Mouse (Mus musculus): ENCODE data around the gene Pycr2. TPM values are rescaled to one million over a fixed set of nuclear protein-coding genes. Genes with fewer than 3 reads are reported as not detected.
"Not testable (repeated sequence)": the region's sequence is repeated elsewhere in the genome, so short reads cannot be mapped to it uniquely, and the experiment has no call there.

Gene Pycr2
- total RNA-seq, 2 experiments from 2014 or later, result 42.9 to 44.9 TPM

DNA sequence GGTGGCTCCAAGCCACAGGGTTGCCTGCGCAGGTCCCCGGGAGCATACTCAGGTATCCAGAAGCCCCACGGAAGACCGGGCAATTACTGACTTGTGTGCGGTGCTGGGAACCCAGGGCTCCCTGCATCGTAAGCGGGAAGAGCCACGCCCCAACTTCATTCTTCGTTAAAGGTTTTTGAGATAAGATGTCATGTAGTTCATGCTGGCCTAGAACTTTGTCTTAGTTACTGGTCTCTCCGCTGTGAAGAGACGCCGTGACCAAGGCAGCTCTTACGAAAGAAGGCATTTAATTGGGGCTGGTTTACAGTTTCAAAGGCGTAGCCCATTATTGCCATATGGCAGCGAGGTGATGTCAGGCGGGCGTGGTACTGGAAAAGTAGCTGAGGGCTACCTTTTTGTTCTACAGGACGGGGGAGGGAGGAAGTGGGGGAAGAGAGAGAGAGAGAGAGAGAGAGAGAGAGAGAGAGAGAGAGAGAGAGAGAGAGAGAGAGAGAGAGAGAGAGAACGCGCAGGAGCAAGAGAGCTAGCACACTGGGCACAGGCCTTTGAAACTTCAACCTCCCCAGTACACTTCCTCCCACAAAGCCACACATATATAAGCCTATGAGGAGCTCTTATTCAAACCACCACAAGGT lies 7.7 kb downstream of the Pycr2 start:
- H3K4me3 ChIP-seq, result no peak overlapping the region
- H3K27ac ChIP-seq, result no peak overlapping the region
- no peak for DNase-seq (ENCODE audit: low spot score in 2 of 2)
- no peak for TF ChIP-seq CTCF (conservative IDR thresholded peaks at IDR 0.05)

DNA sequence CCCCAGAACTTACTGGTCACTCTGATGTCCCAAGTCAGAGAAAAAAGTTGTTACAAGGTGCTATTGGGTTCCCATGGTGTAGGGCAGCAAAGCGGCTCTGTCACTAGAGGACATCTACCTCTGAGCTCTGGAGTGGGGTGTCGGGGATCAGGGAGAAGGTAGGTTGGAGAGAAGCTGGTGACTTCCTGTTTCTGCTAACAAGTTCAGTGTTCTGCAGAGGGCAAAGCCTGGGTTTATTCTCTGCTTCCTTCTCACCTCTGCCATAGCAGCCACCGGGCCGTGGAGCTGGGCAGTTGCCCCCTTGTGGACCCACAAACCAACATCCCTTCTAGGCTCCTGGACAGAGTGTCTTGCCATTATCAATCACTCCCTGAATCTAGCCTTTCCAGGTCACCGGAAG lies 8.7 kb downstream of the Pycr2 start:
- H3K27ac ChIP-seq, result no peak overlapping the region
- DNase-seq (ENCODE audit: low spot score in 2 of 2), result no peak
- no peak for TF ChIP-seq CTCF (conservative IDR thresholded peaks at IDR 0.05)
- no peak overlapping the region for H3K4me3 ChIP-seq

DNA sequence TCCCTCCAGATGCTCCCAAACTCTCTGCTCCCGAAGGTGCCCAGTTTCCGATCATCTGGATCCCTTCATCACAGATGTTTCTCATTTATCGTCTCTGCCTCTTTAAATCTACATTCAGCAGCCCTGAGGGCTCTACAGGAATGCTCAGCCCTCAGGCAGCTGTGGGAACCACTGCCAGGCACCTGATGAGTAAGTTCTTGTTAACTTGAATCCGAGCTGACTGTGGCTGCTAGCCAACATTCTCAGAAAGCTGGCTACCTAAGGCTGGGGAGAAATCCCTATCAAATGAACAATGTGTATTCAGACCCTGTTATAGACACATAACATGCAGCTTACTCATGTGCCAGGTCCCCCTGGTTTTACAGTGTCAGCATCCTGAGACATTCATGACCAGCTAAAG lies 9.7 kb downstream of the Pycr2 start:
- TF ChIP-seq CTCF (conservative IDR thresholded peaks at IDR 0.05), result no peak
- H3K4me3 ChIP-seq, result no peak overlapping the region
- DNase-seq (ENCODE audit: low spot score in 2 of 2), result no peak
- no peak overlapping the region for H3K27ac ChIP-seq

DNA sequence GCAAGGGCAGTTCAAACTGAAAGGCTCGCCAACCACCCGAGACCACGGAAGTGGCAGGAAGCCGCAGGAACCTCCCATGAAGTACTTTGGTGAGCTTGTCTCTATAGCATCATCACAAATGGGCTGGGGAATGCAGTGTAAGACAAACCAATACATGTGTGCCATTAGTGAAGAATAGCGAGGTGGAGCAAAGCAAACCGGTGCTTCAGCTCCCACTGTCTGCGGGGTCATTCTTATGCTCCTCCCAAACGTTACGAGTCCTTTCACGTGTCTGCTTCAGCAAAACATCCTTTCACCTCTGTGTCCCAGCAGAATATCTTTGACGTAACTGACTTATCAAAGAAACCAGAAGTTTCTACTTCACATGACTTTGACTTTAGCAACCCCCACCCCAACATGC lies 12.3 kb downstream of the Pycr2 start:
- no peak for DNase-seq (ENCODE audit: low spot score in 2 of 2)
- no peak overlapping the region for H3K27ac ChIP-seq
- no peak for TF ChIP-seq CTCF (conservative IDR thresholded peaks at IDR 0.05)
- H3K4me3 ChIP-seq, result no peak overlapping the region

DNA sequence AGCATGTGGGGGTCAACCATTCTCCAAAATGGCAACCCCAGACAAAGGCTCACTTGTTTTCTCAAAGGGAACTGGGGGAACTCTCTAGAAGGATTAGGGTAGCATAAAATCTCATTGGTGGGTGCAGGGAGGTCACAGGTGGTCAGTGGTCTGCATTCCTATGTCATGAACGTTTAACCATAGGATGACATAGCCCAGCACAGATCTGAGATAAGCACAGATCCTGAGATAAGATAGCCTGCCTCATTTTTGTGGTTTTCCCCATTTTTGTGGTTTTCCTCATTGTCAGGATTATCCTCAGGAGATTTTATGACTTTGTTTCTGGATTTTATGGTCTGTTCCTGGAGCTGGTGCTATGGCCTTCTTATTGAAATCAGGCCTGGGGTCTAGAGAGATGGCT lies 13.0 kb downstream of the Pycr2 start:
- H3K27ac ChIP-seq, result no peak overlapping the region
- no peak overlapping the region for H3K4me3 ChIP-seq
- DNase-seq (ENCODE audit: low spot score in 2 of 2), result no peak
- TF ChIP-seq CTCF (conservative IDR thresholded peaks at IDR 0.05), result no peak

DNA sequence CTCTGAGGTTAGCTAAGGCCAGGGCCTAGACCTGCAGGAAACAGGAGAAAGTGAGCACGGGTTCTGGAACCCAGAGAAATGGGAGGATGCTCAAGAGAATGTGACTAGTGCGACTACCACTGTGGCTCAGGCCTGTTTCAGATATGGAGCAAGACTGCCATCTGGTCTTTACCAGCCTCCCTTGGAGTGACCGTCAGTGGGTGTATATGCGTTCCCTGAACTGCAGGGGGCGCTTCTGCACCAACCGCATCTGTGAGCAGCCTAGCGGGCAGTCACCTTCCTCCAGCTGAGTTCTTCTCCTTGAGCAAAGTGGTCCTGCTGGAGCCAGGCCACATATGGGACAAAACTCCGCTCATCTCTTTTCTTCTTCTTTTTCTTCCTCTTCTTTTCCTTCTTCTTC lies 15.6 kb downstream of the Pycr2 start:
- no peak for DNase-seq (ENCODE audit: low spot score in 2 of 2)
- no peak overlapping the region for H3K4me3 ChIP-seq
- TF ChIP-seq CTCF (conservative IDR thresholded peaks at IDR 0.05), result peak; percentile 69
- no peak overlapping the region for H3K27ac ChIP-seq

DNA sequence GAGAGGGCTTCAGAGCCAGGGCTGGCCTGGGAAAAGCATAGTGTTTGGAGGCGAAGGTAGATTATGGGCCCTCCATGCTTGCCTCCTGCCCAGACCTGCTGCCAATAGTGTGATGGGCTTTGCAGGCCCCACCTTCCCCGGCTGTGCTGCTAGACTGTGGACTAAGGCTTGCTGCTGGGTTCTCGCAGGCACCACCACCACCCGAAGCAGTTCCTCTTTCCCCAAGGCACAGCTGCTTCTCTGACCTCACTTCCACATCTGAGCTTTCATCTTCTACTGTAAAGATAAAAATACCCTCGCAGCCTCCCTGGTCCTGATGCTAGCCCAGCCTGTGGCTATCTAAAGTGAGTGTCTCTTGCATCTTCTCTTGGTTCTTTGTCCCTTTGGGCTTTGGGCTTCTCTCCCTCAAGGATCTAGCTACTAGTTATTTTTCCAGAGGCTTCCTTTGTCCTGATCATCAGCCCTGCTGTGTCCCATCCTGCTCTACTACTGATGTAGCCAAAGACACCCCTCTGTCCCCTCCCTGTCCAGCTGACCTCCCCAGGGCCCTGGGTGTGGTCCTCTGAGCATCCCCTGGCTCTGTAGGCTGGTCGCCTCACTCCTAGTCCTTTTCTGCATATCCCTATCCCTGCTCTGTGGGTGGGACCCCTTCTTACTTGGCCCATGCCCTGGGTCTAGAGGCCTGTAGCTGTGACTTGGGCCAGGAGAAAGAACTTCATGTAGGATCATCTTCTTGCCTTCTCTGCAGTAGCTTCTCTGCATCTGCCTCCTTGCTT lies 18.4 kb downstream of the Pycr2 start:
- H3K4me3 ChIP-seq, result no peak overlapping the region
- no peak overlapping the region for H3K27ac ChIP-seq
- DNase-seq (ENCODE audit: low spot score in 2 of 2), result no peak
- no peak for TF ChIP-seq CTCF (conservative IDR thresholded peaks at IDR 0.05)

DNA sequence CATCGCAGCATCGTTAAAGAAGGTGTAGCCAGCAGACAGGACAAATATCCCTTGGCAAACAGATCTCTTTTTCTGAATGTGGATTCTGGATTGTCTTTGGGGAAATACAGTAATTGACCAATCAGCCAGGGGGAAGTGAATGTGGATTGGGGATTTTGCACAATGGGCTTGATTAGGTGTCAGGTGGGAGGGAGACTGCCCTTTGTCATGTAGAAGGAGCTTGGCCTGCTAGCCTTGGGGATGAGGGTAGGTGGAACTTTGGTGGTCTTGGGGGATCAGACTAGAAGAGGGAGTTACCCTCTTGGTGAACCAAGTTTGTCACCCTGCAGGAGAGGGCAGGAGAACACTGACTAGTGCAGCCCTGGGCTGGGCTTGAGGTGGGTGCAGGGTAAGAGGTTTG lies 20.6 kb downstream of the Pycr2 start:
- TF ChIP-seq CTCF (conservative IDR thresholded peaks at IDR 0.05), result no peak
- Histone ChIP-seq H3K27ac (no peak overlapping the region), H3K4me3 (no peak overlapping the region)
- DNase-seq (ENCODE audit: low spot score in 2 of 2), result no peak

DNA sequence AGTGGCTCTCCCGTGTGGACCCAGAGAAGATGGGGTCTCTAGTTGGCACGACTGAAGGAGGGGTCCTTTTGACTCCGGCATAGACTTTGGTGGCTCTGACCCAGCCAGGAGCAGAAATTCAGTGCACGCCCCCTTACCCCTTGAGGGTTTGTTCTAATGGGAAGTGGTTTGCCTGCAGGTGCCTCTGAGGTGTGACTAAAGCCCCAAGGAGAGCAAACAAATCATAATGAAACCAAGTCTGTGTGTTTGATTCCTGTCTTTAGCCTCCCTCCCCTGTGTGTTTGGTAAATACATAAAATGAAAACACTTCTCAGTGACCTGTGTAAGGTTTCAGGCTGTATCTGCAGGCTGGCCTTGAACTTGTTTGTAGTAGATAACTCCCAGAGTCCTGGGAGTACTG lies 22.2 kb downstream of the Pycr2 start:
- Histone ChIP-seq H3K27ac (no peak overlapping the region), H3K4me3 (no peak overlapping the region)
- no peak for DNase-seq (ENCODE audit: low spot score in 2 of 2)
- no peak for TF ChIP-seq CTCF (conservative IDR thresholded peaks at IDR 0.05)

DNA sequence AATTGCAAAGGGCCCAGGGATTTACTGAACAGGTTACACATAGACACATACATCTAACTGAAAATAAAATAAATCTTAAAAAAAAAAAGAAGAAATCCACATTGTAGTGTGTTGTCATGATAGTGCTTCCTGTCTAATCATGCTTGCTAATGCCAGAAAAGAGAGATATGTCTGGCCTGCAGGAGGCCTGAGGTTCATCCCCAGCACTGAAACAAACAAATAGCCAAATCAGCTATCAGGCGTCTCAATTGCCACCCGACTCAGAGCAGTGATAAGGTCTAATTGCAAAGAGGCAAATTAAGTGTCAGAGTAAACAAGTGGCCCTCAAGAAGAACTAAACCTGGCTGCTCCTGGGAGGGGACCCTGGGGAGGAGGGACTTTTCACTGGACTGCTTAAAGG lies 25.5 kb downstream of the Pycr2 start:
- no peak overlapping the region for H3K27ac ChIP-seq
- no peak for DNase-seq (ENCODE audit: low spot score in 2 of 2)
- no peak for TF ChIP-seq CTCF (conservative IDR thresholded peaks at IDR 0.05)
- no peak overlapping the region for H3K4me3 ChIP-seq

DNA sequence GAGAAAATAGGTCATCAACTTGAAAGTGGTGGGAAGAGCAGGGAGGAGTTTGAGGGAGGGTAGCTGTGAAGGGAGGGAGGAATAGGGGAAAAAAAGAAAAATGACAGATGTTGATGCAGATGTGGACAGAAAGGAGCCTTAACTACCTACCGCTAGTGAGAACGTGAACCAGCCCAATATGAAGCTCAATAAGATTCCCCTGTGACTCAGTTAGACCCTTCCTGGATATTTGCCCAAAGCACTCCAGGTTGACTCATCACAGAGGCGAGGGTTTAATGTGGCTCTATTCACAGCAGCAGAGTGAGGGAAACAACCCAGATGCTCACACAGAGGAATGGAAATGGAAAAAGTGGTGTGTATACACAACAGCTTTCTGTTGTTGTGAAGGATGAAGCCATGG lies 27.0 kb downstream of the Pycr2 start:
- Histone ChIP-seq H3K4me3 (no peak overlapping the region), H3K27ac (no peak overlapping the region)
- TF ChIP-seq CTCF (conservative IDR thresholded peaks at IDR 0.05), result no peak
- no peak for DNase-seq (ENCODE audit: low spot score in 2 of 2)

DNA sequence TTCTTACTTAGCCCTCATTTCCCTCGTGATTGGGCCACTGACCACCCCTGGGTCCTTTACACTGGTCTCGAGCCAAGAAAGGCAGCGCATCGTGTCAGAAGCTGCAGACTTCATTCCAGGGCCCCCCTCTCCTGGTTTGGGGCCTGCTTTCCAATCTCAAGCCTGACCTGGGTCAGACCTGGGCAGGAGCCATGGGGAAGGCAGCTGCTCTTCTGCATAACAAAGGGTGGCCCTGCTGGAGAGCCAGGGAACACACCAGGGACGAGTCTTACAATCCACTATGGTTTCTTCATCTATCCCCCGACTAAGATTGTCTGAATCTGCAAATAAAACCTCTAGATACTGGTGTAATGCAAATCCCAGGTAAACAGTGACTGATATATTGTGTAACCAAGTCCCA lies 29.6 kb downstream of the Pycr2 start:
- DNase-seq (ENCODE audit: low spot score in 2 of 2), result no peak
- Histone ChIP-seq H3K4me3 (no peak overlapping the region), H3K27ac (peak overlapping the region; percentile 50; the same call in 1 of the 2 replicates)
- peak; percentile 42 for TF ChIP-seq CTCF (conservative IDR thresholded peaks at IDR 0.05)

DNA sequence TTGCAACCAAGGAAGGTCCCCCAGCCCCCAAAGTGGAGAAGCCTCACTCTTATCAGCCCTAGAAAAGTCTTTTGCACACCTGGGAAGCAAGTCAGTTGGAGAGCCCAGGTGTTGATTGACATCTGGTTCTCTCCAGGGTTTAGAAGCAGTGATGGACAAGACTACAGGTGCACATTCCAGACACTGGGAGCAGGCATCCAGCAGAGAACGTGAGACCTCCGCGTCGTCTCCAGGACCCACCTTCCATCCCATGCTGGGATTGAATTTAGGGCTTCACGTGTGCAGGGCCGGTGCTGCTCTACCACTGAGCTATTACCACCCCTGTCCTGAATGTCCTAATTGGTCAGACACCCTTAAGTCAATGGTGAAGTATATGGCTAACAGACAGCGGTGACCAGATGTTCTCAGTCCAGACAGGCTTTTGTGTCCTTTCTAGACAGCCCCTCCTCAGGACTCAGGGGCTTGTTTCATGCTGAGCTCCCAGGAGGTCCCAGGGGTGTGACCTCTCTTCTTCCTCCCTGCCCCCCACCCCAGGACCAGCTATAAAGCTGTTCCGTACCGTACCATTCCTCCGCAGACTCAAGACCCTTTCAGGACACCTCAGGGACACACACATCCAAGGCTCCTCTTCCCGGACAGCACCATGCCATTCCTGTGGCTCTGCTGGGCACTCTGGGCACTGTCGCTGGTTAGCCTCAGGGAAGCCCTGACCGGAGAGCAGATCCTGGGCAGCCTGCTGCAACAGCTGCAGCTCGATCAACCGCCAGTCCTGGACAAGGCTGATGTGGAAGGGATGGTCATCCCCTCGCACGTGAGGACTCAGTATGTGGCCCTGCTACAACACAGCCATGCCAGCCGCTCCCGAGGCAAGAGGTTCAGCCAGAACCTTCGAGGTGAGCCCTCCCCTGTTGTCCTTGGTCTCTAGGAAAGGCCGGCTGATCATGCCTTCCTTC lies 30.6 kb downstream of the Pycr2 start, which contains the start of gene Lefty1:
Gene Lefty1, plus strand, starts transcription at position 556 of the 953 bp plus-strand sequence.
- peak within 1 kb of the TSS; percentile 51; the same call in 1 of the 2 replicates for H3K27ac ChIP-seq
- DNase-seq (ENCODE audit: low spot score in 2 of 2), result no peak
- TF ChIP-seq CTCF (conservative IDR thresholded peaks at IDR 0.05), result no peak
- peak within 1 kb of the TSS; percentile 6; the same call in 1 of the 2 replicates for H3K4me3 ChIP-seq

DNA sequence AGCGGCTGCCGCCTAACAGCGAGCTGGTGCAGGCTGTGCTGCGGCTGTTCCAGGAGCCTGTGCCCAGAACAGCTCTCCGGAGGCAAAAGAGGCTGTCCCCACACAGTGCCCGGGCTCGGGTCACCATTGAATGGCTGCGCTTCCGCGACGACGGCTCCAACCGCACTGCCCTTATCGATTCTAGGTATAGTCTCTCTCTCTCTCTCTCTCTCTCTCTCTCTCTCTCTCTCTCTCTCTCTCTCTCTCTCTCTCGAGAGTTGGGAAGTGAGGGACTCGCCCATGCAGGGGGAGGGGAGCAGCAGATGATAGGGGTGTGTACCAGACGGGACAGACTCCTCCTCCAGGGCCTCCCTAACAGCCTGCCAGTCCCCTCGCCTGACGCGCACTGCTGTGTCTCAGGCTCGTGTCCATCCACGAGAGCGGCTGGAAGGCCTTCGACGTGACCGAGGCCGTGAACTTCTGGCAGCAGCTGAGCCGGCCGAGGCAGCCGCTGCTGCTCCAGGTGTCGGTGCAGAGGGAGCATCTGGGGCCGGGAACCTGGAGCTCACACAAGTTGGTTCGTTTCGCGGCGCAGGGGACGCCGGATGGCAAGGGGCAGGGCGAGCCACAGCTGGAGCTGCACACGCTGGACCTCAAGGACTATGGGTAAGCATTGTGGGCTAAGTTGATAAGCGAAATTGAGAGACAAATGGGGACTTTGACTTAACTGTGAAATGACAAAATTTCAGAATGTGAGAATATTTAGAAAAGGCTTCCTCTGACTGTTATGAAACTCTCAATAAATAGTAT lies 32.7 kb downstream of the Pycr2 start:
- H3K4me3 ChIP-seq, result peak overlapping the region; percentile 37
- DNase-seq (ENCODE audit: low spot score in 2 of 2), result peak; percentile 23 to 30

DNA sequence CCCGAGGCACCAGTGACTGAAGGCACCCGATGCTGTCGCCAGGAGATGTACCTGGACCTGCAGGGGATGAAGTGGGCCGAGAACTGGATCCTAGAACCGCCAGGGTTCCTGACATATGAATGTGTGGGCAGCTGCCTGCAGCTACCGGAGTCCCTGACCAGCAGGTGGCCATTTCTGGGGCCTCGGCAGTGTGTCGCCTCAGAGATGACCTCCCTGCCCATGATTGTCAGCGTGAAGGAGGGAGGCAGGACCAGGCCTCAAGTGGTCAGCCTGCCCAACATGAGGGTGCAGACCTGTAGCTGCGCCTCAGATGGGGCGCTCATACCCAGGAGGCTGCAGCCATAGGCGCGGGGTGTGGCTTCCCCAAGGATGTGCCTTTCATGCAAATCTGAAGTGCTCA lies 33.5 kb downstream of the Pycr2 start:
- not testable (repeated sequence) for H3K4me3 ChIP-seq; DNase-seq (ENCODE audit: low spot score in 2 of 2); H3K27ac ChIP-seq

More for the DNA sequence above, 32.7 kb downstream of the Pycr2 start:
- H3K27ac ChIP-seq, result peak overlapping the region; percentile 51; the same call in 1 of the 2 replicates

Data from layer of hippocampus, adult 2 months (tissue).